Mouse (Mus musculus) embryonic facial prominence, embryonic 14.5 days (tissue): ENCODE measurements around the gene Gm28230. TPM values are rescaled to one million over a fixed set of nuclear protein-coding genes. Genes with fewer than 3 reads are reported as not detected.
A peak's percentile ranks its signal among the peaks of the same experiment; 100 is the strongest.

ENCODE experiments used
- ATAC-seq: fragments of 200-750 bp; cut with Nextera tagmentation; 2 replicates; pipeline ENCODE4 v1.8.0; 2017; ENCODE audit warnings: low read depth, moderate number of reproducible peaks, moderate TSS enrichment
- DNase-seq: peaks from one replicate; pipeline ENCODE4 v3.0.0-alpha.2; 2015; ENCODE audit warnings: low spot score
- H3K27ac ChIP-seq: fragments of 300-500 bp; sonication (generic); replicated peaks from 2 replicates; pipeline ENCODE4 v1.5.1; 2014; ENCODE audit warnings: low read depth, mild to moderate bottlenecking, low read length, moderate library complexity
- H3K27me3 ChIP-seq: fragments of 300-500 bp; sonication (generic); replicated peaks from 2 replicates; pipeline ENCODE4 v1.6.1; 2014; ENCODE audit warnings: low read length; ENCODE audit not compliant: control insufficient read depth, insufficient read depth
- H3K36me3 ChIP-seq: fragments of 300-500 bp; sonication (generic); 2 replicates; pipeline ENCODE4 v1.6.1; 2014; ENCODE audit warnings: low read length, mixed read lengths; ENCODE audit not compliant: control insufficient read depth, insufficient read depth
- H3K4me1 ChIP-seq: fragments of 300-500 bp; sonication (generic); 2 replicates; pipeline ENCODE4 v1.6.1; 2014; ENCODE audit warnings: antibody characterized with exemption, low read length; ENCODE audit not compliant: control insufficient read depth, insufficient read depth
- H3K4me2 ChIP-seq: fragments of 300-500 bp; sonication (generic); 2 replicates; pipeline ENCODE4 v1.6.1; 2014; ENCODE audit warnings: low read depth, mild to moderate bottlenecking, low read length, moderate library complexity, mixed read lengths
- H3K4me3 ChIP-seq: fragments of 300-500 bp; sonication (generic); 2 replicates; pipeline ENCODE4 v1.5.1; 2014; ENCODE audit warnings: low read depth, mild to moderate bottlenecking, low read length
- H3K9ac ChIP-seq: fragments of 300-500 bp; sonication (generic); 2 replicates; pipeline ENCODE4 v1.6.1; 2014; ENCODE audit warnings: low read depth, mild to moderate bottlenecking, low read length, moderate library complexity, mixed read lengths
- H3K9me3 ChIP-seq: fragments of 300-500 bp; sonication (generic); 2 replicates; pipeline ENCODE4 v1.6.1; 2016; ENCODE audit warnings: low read length; ENCODE audit not compliant: control insufficient read depth
- WGBS: fragments of 180-500 bp; shearing (Covaris S2); extraction: QIAGEN DNeasy Blood & Tissue Kit; methylation state at CpG from one replicate; pipeline ENCODE4 v1.1.7; 2014; 5-methylcytosine and 5-hydroxymethylcytosine counted together
- polyA plus RNA-seq: library from polyadenylated mRNA; unstranded; fragments of >200 nt; fragmentation: Nextera tagmentation; extraction: Ambion mirVana; gene quantifications from 2 replicates; pipeline ENCODE4 v1.2.1, GENCODE M21; 2014

Gm28230 gene
- polyA plus RNA-seq, 1 experiment from 2014 or later, result not detected

DNA sequence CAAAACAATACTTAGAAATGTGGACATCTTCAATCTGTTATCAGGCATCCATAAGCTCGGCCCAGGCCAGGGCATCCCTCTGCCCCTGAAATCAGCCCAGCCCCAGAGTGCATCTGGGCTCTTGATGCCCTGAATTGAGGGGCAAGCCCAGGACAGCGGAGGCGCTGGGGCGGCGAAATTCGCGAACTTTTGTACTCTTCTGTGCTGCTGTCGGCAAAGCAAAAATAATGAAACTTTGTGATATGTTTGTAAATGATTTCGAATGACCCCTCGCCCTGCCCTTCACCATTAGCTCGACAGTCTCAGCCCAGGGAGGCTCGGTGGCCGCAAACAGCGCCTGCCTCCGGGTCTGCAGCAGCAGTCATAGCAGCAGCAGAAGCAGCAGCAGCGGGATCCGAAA lies 1.4 kb upstream of the Gm28230 start:
- Histone ChIP-seq H3K36me3 (no peaks in the 10 kb centered on the region), H3K27me3 (peaks cover 99% of the 10 kb centered on the region), H3K4me1 (0 out of 2 replicates have a peak, but pooled peaks cover 4% of the 10 kb centered on the region), H3K9ac (no peak overlapping the region), H3K4me3 (no peak overlapping the region), H3K4me2 (no peak overlapping the region), H3K27ac (no peak overlapping the region), H3K9me3 (no peaks in the 10 kb centered on the region)
- DNase-seq (no peak), ATAC-seq (no peak)
- WGBS, result 11% methylated on average over 17 of the region's 17 CpGs

DNA sequence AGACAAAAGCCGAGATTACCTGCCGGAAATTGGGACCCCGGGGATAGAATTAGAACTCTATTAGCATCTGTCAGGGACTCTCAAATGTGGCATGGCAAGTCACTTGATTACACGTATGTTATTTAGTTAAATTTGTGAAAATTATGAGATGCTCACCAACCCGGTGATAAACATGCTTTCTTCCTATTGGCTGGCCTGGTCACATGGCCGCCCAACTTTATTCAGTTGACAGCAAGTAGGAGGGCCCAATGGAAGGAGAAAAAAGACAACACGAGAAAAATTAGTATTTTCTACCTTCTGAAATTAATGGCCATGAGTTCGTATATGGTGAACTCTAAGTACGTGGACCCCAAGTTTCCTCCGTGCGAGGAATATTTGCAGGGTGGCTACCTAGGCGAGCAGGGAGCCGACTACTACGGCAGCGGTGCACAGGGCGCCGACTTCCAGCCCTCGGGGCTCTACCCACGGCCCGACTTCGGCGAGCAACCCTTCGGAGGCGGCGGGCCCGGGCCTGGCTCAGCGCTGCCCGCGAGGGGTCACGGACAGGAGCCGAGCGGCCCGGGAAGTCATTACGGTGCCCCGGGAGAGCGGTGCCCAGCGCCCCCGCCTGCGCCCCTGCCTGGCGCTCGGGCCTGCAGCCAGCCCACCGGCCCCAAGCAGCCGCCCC lies 578 bp downstream of the Gm28230 start:
- ATAC-seq (no peak), DNase-seq (no peak)
- Histone ChIP-seq H3K4me3 (peak overlapping the region; percentile 29), H3K4me2 (peak overlapping the region; percentile 40), H3K36me3 (no peaks in the 10 kb centered on the region), H3K27ac (no peak overlapping the region), H3K9me3 (no peaks in the 10 kb centered on the region), H3K9ac (no peak overlapping the region), H3K27me3 (peaks cover 99% of the 10 kb centered on the region), H3K4me1 (0 out of 2 replicates have a peak, but pooled peaks cover 4% of the 10 kb centered on the region)
- 4% methylated on average over 17 of the region's 43 CpGs for WGBS

DNA sequence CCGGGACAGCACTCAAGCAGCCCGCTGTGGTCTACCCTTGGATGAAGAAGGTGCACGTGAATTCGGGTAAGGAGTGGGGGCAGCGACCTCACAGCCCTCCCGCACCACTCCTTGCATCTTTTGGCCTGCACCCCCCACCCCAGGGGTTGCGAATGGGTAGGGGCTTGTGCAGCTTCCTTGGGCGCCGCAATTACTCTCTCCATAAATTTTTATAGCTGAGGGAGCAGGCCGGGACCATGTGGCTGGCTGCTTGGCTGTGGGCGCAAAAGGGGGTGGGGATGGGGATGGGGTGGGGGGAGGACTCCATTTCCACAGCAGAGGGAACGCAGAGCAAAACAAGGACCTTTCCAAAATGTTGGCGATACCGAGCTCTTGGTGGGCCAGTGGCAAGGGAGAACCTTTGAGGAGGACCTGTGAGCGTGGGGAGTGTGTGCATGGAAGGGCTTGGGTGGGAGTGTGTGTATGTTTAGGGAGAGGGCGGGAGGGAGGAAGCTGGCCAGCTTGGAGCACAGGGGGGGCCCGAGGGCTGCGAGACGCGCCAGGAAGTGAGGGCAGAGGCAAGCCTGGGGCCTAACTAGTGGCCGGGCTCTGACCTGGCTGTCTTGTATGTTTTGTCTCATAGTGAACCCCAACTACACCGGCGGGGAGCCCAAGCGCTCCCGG lies 1.2 kb downstream of the Gm28230 start:
- Histone ChIP-seq H3K9me3 (no peaks in the 10 kb centered on the region), H3K4me2 (peak overlapping the region; percentile 40), H3K27me3 (peaks cover 99% of the 10 kb centered on the region), H3K9ac (no peak overlapping the region), H3K36me3 (no peaks in the 10 kb centered on the region), H3K27ac (no peak overlapping the region), H3K4me3 (peak overlapping the region; percentile 29), H3K4me1 (0 out of 2 replicates have a peak, but pooled peaks cover 4% of the 10 kb centered on the region)
- 5% methylated on average over 22 of the region's 25 CpGs for WGBS
- DNase-seq (no peak), ATAC-seq (0 out of 2 replicates have a peak, but pooled peaks have one; percentile 34)

DNA sequence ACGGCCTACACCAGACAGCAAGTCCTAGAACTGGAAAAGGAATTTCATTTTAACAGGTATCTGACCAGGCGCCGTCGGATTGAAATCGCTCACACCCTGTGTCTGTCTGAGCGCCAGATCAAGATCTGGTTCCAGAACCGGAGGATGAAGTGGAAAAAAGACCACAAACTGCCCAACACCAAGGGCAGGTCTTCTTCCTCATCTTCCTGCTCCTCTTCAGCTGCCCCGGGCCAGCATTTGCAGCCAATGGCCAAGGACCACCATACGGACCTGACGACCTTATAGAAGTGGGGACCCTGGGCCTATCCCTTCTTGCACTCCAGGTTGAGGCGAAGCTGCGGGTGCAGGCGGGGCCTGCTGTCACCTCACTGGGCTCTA lies 1.8 kb downstream of the Gm28230 start:
- ATAC-seq, result no peak
- Histone ChIP-seq H3K9me3 (no peaks in the 10 kb centered on the region), H3K9ac (no peak overlapping the region), H3K4me2 (peak overlapping the region; percentile 40; the same call in 1 of the 2 replicates), H3K36me3 (no peaks in the 10 kb centered on the region), H3K4me3 (peak overlapping the region; percentile 29; the same call in 1 of the 2 replicates), H3K27ac (no peak overlapping the region), H3K4me1 (0 out of 2 replicates have a peak, but pooled peaks cover 4% of the 10 kb centered on the region), H3K27me3 (peaks cover 99% of the 10 kb centered on the region)
- DNase-seq, result no peak
- 11% methylated on average over 13 of the region's 13 CpGs for WGBS

DNA sequence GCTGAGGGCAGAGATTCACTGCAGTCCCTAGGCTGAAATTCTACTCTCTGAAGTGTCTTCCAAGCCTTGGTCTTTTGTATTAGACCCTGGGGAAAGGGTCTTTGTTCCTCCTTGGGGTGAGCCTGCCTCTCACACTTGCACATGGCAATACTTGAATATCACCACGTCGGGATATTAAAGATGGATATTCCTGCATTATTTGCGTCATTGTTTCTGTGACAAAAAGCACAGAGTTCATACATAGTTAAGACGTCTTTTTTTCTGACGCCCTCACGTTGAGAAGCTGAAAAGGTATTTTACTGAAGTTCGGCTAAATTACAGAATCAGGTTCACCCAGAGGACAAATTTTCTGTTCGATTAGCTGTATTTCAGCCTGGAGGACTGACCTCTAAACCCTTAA lies 3.8 kb downstream of the Gm28230 start:
- 6% methylated on average over 8 of the region's 8 CpGs for WGBS
- H3K4me1 ChIP-seq, result 0 out of 2 replicates have a peak, but pooled peaks cover 4% of the 10 kb centered on the region
- no peak overlapping the region for H3K9ac ChIP-seq
- DNase-seq, result no peak
- H3K9me3 ChIP-seq, result no peaks in the 10 kb centered on the region
- no peak overlapping the region for H3K4me2 ChIP-seq
- H3K36me3 ChIP-seq, result no peaks in the 10 kb centered on the region
- peaks cover 97% of the 10 kb centered on the region for H3K27me3 ChIP-seq
- H3K27ac ChIP-seq, result no peak overlapping the region
- H3K4me3 ChIP-seq, result no peak overlapping the region
- no peak for ATAC-seq

DNA sequence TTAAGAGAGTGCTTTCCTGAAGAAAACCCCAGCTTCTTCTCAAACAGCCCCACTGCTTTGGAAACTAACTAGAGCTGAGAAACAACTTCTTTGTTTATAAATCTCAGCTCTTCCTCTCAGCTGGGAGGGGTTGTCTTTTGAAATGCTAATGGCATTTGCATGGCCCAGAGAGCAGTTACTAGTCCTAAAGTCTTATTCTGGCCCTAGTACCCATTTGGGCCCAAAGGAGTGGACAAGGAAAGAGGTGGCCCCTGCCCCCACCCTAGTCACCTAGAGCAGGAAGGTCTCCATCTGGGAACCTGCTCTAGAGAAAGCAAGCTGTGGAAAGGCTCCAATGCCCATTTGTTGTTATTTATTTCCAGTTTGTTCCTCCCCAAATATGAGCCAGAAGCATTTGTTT lies 4.5 kb downstream of the Gm28230 start:
- Histone ChIP-seq H3K9ac (no peak overlapping the region), H3K4me3 (no peak overlapping the region), H3K4me2 (no peak overlapping the region; the same call in 1 of the 2 replicates), H3K27ac (no peak overlapping the region), H3K36me3 (no peaks in the 10 kb centered on the region), H3K27me3 (peaks cover 97% of the 10 kb centered on the region), H3K9me3 (no peaks in the 10 kb centered on the region), H3K4me1 (peaks cover 4% of the 10 kb centered on the region; the same call in 1 of the 2 replicates)
- ATAC-seq, result no peak
- no peak for DNase-seq

DNA sequence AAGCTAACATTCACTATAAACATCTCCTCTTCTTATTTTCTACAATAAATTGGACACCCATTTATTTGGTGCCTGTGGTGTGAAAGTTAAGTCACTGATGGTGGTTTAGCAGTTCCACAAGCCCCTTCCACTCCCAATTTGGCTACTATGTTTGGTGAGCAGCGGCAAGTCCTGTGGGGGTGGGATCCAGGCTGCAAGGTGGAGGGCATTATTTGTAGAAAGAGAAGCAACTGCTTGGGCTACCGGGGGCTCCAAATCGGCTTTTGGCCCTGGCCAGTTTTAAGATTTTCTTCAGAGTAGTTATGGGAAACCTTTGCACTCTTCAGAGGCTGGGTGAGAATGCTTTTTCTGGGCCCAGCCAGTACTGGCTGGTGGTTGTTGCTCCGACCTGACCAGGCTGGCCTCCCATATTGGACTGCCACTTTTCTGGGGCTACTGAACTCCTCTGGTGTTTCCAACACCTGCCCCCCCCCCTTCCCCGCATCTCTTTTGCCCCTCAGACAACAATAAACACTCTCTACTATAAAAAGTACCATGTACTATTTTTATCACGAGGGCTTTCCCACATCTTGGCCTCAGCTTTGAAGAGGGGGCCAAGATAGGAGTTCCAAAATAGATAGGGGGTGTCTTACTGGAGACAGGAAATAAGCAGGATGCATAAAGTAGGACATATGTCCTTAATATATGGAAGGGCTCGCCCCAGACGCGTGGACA lies 5.4 kb downstream of the Gm28230 start:
- DNase-seq (no peak), ATAC-seq (no peak)
- Histone ChIP-seq H3K27me3 (peaks cover 97% of the 10 kb centered on the region), H3K4me1 (peaks cover 1% of the 10 kb centered on the region; the same call in 1 of the 2 replicates), H3K4me3 (peak overlapping the region; percentile 28; the same call in 1 of the 2 replicates), H3K27ac (no peak overlapping the region), H3K9ac (no peak overlapping the region), H3K9me3 (no peaks in the 10 kb centered on the region), H3K4me2 (peak overlapping the region; percentile 46; the same call in 1 of the 2 replicates), H3K36me3 (no peaks in the 10 kb centered on the region)
- 5% methylated on average over 9 of the region's 9 CpGs for WGBS

DNA sequence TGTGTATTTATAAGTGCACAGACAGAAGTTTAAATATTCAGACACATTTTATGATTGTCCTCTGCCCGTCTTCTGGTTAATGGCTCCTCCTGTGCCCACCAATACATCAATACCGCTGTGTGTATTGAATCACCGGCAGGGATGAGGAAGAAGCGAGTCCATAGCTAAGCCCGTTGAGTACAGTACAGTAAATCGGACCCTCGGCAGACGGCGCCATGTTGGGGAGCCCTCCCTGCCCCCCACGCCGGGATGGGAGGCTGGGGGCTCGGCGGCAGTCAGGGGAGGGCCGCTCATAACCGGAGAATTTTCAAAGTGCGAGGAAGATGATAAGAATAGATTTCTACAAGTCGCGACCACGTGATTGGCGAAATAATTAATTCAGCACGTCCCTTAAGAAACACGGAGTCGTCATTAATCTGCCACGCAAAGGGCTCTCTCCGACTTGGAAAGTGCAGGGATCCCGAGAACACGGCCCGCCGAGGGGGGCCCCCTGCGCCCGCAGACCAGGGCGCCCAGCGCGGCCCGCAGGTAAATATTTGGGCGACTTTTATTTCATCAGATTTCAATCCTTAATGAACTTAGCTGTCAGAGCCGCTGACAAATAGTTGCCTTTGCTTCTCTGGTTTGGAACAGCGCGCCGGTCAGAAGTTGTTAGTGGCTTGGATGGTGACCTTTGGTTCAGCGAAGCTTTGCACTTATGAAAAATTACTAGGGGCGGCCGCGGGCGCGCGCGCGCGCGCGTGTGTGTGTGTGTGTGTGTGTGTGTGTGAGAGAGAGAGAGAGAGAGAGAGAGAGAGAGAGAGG lies 6.2 kb downstream of the Gm28230 start:
- peak overlapping the region; percentile 28 for H3K4me3 ChIP-seq
- peaks cover 97% of the 10 kb centered on the region for H3K27me3 ChIP-seq
- DNase-seq, result no peak
- H3K9me3 ChIP-seq, result no peaks in the 10 kb centered on the region
- no peak overlapping the region; the same call in none of the 2 replicates for H3K27ac ChIP-seq
- no peaks in the 10 kb centered on the region for H3K36me3 ChIP-seq
- peak overlapping the region; percentile 46 for H3K4me2 ChIP-seq
- under 1% methylated on average over 52 of the region's 52 CpGs for WGBS
- peak overlapping the region; percentile 19; the same call in 1 of the 2 replicates for H3K9ac ChIP-seq
- H3K4me1 ChIP-seq, result no peaks in the 10 kb centered on the region; the same call in 1 of the 2 replicates
- ATAC-seq, result no peak
